Mouse (Mus musculus) thymus, adult 2 months (tissue): ENCODE measurements around the gene Iars2. TPM values are rescaled to one million over a fixed set of nuclear protein-coding genes. Genes with fewer than 3 reads are reported as not detected.

Source experiments
- DNase-seq: peaks from one replicate; pipeline ENCODE4 v3.0.0; 2021
- H3K27ac ChIP-seq: fragments of 200-500 bp; 2 replicates; pipeline ENCODE4 v1.5.1; 2012; ENCODE audit warnings: low read length, control low read depth; ENCODE audit not compliant: control insufficient read depth, insufficient read depth
- H3K27me3 ChIP-seq: fragments of 200-500 bp; 2 replicates; pipeline ENCODE4 v1.6.1; 2012; ENCODE audit warnings: mild to moderate bottlenecking, low read length, moderate library complexity, mixed read lengths; ENCODE audit not compliant: control insufficient read depth, insufficient read depth
- H3K36me3 ChIP-seq: fragments of 200-500 bp; 2 replicates; pipeline ENCODE4 v1.6.1; 2012; ENCODE audit warnings: mild to moderate bottlenecking, low read length, moderate library complexity; ENCODE audit not compliant: control insufficient read depth, insufficient read depth
- H3K4me1 ChIP-seq: fragments of 200-500 bp; replicated peaks from 2 replicates; pipeline ENCODE4 v1.6.1; 2012; ENCODE audit warnings: low read length; ENCODE audit not compliant: control insufficient read depth, insufficient read depth
- H3K4me3 ChIP-seq: fragments of 200-500 bp; 2 replicates; pipeline ENCODE4 v1.5.1; 2012; ENCODE audit warnings: mild to moderate bottlenecking, low read length, control low read depth, moderate library complexity; ENCODE audit not compliant: control insufficient read depth, insufficient read depth
- CTCF ChIP-seq: fragments of 200-500 bp; IDR thresholded peaks from 2 replicates; pipeline ENCODE4 v1.5.1; 2012; ENCODE audit warnings: mild to moderate bottlenecking, control low read depth, low read length, moderate library complexity, borderline replicate concordance; ENCODE audit not compliant: control insufficient read depth, poor library complexity, insufficient read depth; ENCODE audit errors: extremely low read depth
- POLR2A ChIP-seq: fragments of 200-500 bp; IDR thresholded peaks from 2 replicates; pipeline ENCODE4 v1.6.1; 2012; ENCODE audit warnings: mild to moderate bottlenecking, low read length, control low read depth, moderate library complexity; ENCODE audit not compliant: control insufficient read depth, poor library complexity, insufficient read depth; ENCODE audit errors: extremely low read depth
- WGBS: fragments of 180-500 bp; shearing (Covaris S2); methylation state at CpG from one replicate; pipeline ENCODE4 v1.1.7; 2018; 5-methylcytosine and 5-hydroxymethylcytosine counted together
- polyA plus RNA-seq: library from polyadenylated mRNA; depleted of rRNA; stranded (reverse); fragments of >200 nt; gene quantifications from 2 replicates; pipeline ENCODE4 v1.2.3, GENCODE M21; 2012

Iars2 gene
- polyA plus RNA-seq, 1 experiment: 22.7 TPM

GRCm38 (mm10) chr1:185362677-185363520 is 33.7 kb upstream of the Iars2 start, which contains the start of gene Eprs:
Gene Eprs, plus strand, starts transcription at chr1:185363044.
- Histone ChIP-seq H3K36me3 (no peaks in the 10 kb centered on the region), H3K4me1 (peaks cover 3% of the 10 kb centered on the region), H3K4me3 (peak within 1 kb of the TSS; percentile 91), H3K27me3 (no peaks in the 10 kb centered on the region), H3K27ac (peak within 1 kb of the TSS; percentile 67)
- WGBS: under 1% methylated on average over 92 of the region's 92 CpGs
- peak; percentile 20; the same call in 1 of the 2 replicates for TF ChIP-seq CTCF
- peak; percentile 56; the same call in 1 of the 2 replicates for TF ChIP-seq POLR2A
- DNase-seq: peak; percentile 99

DNA sequence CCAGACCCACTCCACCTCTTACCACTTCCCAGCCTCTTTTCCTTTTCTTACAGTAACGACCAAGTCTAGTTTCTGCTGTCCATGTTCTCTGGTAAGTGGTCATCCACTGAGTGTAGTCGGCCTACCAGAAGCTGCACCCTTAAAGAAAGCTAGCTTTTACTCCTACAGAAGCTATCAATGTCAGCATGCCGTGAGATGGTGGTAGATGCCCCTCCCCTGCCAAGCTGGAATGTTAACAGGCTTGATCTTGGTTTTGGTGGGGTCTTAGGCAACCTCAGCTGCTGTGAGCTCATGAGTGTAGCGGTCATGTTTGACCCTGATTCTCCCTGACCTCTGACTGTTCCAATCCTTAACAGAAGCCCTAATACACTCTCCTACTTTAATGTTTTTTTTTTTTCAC is 29.0 kb upstream of the Iars2 start:
- no peak overlapping the region for H3K27ac ChIP-seq
- no peak for TF ChIP-seq CTCF
- TF ChIP-seq POLR2A: no peak
- WGBS: 89% methylated on average over 4 of the region's 4 CpGs
- DNase-seq: no peak
- no peaks in the 10 kb centered on the region for H3K4me1 ChIP-seq
- H3K36me3 ChIP-seq: no peaks in the 10 kb centered on the region
- H3K4me3 ChIP-seq: no peak overlapping the region
- H3K27me3 ChIP-seq: no peaks in the 10 kb centered on the region

GRCm38 (mm10) chr1:185356246-185356645 is 27.1 kb upstream of the Iars2 start:
- no peak for DNase-seq
- 98% methylated on average over 8 of the region's 8 CpGs for WGBS
- no peaks in the 10 kb centered on the region for H3K36me3 ChIP-seq
- H3K27me3 ChIP-seq: no peaks in the 10 kb centered on the region
- no peaks in the 10 kb centered on the region for H3K4me1 ChIP-seq
- TF ChIP-seq CTCF (no peak), POLR2A (no peak)
- no peak overlapping the region for H3K27ac ChIP-seq
- H3K4me3 ChIP-seq: no peak overlapping the region

DNA sequence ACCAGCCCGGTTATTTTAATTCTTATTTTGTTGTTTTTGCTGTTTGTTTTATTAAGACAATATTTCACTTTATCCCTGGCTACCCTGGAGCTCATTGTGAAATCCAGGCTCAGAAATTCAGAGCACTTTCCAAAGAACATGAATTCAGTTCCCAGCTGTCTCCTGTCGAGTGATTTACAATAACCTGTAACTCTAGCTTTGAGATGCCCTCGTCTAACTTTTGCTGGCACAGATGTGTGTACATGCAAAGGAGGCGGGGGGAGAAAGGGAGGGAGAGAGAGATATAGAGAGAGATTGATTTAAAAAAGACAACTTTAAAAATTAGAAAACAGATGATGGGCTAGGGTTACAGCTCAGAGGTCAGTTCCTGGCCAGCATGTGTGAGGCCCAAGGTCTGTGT is 25.5 kb upstream of the Iars2 start:
- Histone ChIP-seq H3K27me3 (no peaks in the 10 kb centered on the region), H3K36me3 (no peaks in the 10 kb centered on the region), H3K27ac (no peak overlapping the region), H3K4me1 (no peaks in the 10 kb centered on the region), H3K4me3 (no peak overlapping the region)
- no peak for DNase-seq
- WGBS: 95% methylated on average over 4 of the region's 4 CpGs
- TF ChIP-seq CTCF (no peak), POLR2A (no peak)

DNA sequence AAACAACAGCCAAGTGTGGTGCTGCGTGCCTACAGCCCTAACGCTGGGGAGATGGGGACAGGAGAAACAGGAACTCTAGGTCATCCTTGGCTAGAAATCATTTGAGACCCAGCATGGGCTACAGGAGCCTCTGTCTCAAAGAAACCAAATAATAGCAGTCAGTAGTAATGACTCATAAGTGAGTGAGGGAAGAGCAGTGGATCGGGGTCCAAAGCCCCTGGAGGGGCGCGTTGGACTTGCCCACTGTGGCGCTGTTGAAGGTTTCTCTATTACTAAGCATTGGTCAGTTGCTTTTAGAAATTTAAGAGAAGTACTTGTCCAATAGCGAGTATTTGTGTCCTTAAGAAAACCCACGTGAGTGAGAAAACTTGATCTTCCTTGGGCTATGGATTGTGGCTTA is 24.2 kb upstream of the Iars2 start:
- H3K27ac ChIP-seq: no peak overlapping the region
- H3K4me3 ChIP-seq: no peak overlapping the region
- H3K4me1 ChIP-seq: no peaks in the 10 kb centered on the region
- DNase-seq: no peak
- no peak for TF ChIP-seq CTCF
- no peak for TF ChIP-seq POLR2A
- H3K27me3 ChIP-seq: no peaks in the 10 kb centered on the region
- H3K36me3 ChIP-seq: no peaks in the 10 kb centered on the region
- over 99% methylated on average over 8 of the region's 8 CpGs for WGBS

GRCm38 (mm10) chr1:185352151-185352550 is 23.0 kb upstream of the Iars2 start:
- H3K4me3 ChIP-seq: no peak overlapping the region
- H3K27ac ChIP-seq: no peak overlapping the region
- WGBS: 67% methylated on average over 12 of the region's 12 CpGs
- no peak for TF ChIP-seq POLR2A
- no peak for TF ChIP-seq CTCF
- no peaks in the 10 kb centered on the region for H3K4me1 ChIP-seq
- DNase-seq: no peak
- no peaks in the 10 kb centered on the region for H3K36me3 ChIP-seq
- no peaks in the 10 kb centered on the region for H3K27me3 ChIP-seq
